Mouse (Mus musculus): ENCODE results near the gene Stk32b.

DNA sequence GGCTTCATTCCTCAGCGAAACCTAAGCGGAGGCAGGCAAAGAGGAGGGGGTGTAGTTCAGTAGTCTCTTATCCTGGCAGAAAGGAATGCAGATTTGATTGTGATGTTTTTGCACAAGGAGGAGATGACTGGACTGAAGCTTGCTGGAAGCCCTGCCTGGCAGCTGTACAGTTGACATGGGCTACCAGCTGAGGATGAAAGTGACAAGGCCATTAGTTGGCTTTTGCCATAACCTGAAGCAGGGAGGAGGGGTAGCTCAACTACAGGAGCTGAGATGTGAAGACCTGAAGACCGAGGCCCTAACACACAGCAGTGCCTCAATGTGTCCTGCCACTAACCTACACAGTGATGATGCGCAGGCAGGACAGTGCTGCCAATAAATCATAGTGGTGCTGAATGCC lies 118.7 kb downstream of the Stk32b start:
- TF ChIP-seq CTCF (IDR thresholded peaks at IDR 0.05; ENCODE audit: insufficient read depth, low read length) (no peak), POLR2A (IDR thresholded peaks at IDR 0.05; ENCODE audit: borderline replicate concordance, extremely low read depth, low read depth, low read length) (no peak)
